Mouse (Mus musculus): Measurements from ENCODE around the gene Atp6v0a1.
"Not testable (repeated sequence)": the region's sequence is repeated elsewhere in the genome, so short reads cannot be mapped to it uniquely, and the experiment has no call there.

Gene Atp6v0a1

GRCm38 (mm10) chr11:100981236-100981635, 28.0 kb upstream of the Atp6v0a1 start:
- DNase-seq (ENCODE audit: low read depth, low spot score) = no peak

- no peak for DNase-seq (ENCODE audit: low read depth, low spot score)
These were observed 27.2 kb upstream of the Atp6v0a1 start for GRCm38 (mm10) chr11:100982087-100982486.

- peak; percentile 85 for DNase-seq (ENCODE audit: low read depth, low spot score)
These were observed 26.0 kb upstream of the Atp6v0a1 start for GRCm38 (mm10) chr11:100983125-100983777.

- no peak for DNase-seq (ENCODE audit: low read depth, low spot score)
These were observed 25.5 kb upstream of the Atp6v0a1 start for GRCm38 (mm10) chr11:100983778-100984131.

GRCm38 (mm10) chr11:100985607-100986006, 23.6 kb upstream of the Atp6v0a1 start:
- DNase-seq (ENCODE audit: low read depth, low spot score) = no peak

- DNase-seq (ENCODE audit: low read depth, low spot score) = no peak
These were observed 20.6 kb upstream of the Atp6v0a1 start for GRCm38 (mm10) chr11:100988674-100989073.

GRCm38 (mm10) chr11:100989666-100990065, 19.6 kb upstream of the Atp6v0a1 start:
- DNase-seq (ENCODE audit: low read depth, low spot score) = no peak

GRCm38 (mm10) chr11:100991027-100991534, 18.2 kb upstream of the Atp6v0a1 start:
- no peak for DNase-seq (ENCODE audit: low read depth, low spot score)

GRCm38 (mm10) chr11:100993437-100993836, 15.8 kb upstream of the Atp6v0a1 start:
- no peak for DNase-seq (ENCODE audit: low read depth, low spot score)

- DNase-seq (ENCODE audit: low read depth, low spot score) = no peak
These were observed 15.0 kb upstream of the Atp6v0a1 start for GRCm38 (mm10) chr11:100994233-100994632.

GRCm38 (mm10) chr11:100994655-100995054, 14.6 kb upstream of the Atp6v0a1 start:
- no peak for DNase-seq (ENCODE audit: low read depth, low spot score)

- DNase-seq (ENCODE audit: low read depth, low spot score) = no peak
These were observed 12.8 kb upstream of the Atp6v0a1 start for GRCm38 (mm10) chr11:100996501-100996900.

GRCm38 (mm10) chr11:100998836-100999235, 10.4 kb upstream of the Atp6v0a1 start:
- no peak for DNase-seq (ENCODE audit: low read depth, low spot score)

GRCm38 (mm10) chr11:100999254-100999653, 10.0 kb upstream of the Atp6v0a1 start:
- DNase-seq (ENCODE audit: low read depth, low spot score) = no peak

- not testable (repeated sequence) for DNase-seq (ENCODE audit: low read depth, low spot score)
These were observed 7.2 kb upstream of the Atp6v0a1 start for GRCm38 (mm10) chr11:101001875-101002552.

GRCm38 (mm10) chr11:101003025-101003685, 6.1 kb upstream of the Atp6v0a1 start:
- no peak for DNase-seq (ENCODE audit: low read depth, low spot score)

GRCm38 (mm10) chr11:101008206-101009045, 826 bp upstream of the Atp6v0a1 start:
- peak; percentile 64 for DNase-seq (ENCODE audit: low read depth, low spot score)

GRCm38 (mm10) chr11:101009888-101010784, 884 bp downstream of the Atp6v0a1 start:
- DNase-seq (ENCODE audit: low read depth, low spot score) = peak; percentile 68

- peak; percentile 71 for DNase-seq (ENCODE audit: low read depth, low spot score)
These were observed 2.4 kb downstream of the Atp6v0a1 start for GRCm38 (mm10) chr11:101011641-101012040.

GRCm38 (mm10) chr11:101023371-101023770, 14.1 kb downstream of the Atp6v0a1 start:
- peak; percentile 81 for DNase-seq (ENCODE audit: low read depth, low spot score)

GRCm38 (mm10) chr11:101024001-101024400, 14.7 kb downstream of the Atp6v0a1 start:
- no peak for DNase-seq (ENCODE audit: low read depth, low spot score)
